Mouse (Mus musculus) lung, postnatal 0 days (tissue): Measurements from ENCODE around the gene Camp.

Experiments used
- CTCF ChIP-seq: IDR thresholded peaks from 2 replicates; pipeline ENCODE4 v1.5.1; 2016; ENCODE audit warnings: antibody characterized with exemption, mild to moderate bottlenecking
- EP300 ChIP-seq: IDR thresholded peaks from 2 replicates; pipeline ENCODE4 v1.6.1; 2016; ENCODE audit warnings: antibody characterized with exemption, mild to moderate bottlenecking, control low read depth

- TF ChIP-seq EP300 (no peak), CTCF (peak; percentile 84)
Observed at GRCm38 (mm10) chr9:109892651-109893250, 43.3 kb upstream of the Camp start.
